Mouse (Mus musculus) liver, embryonic 14.5 days (tissue): Measurements from ENCODE around the gene Susd4. TPM values are rescaled to one million over a fixed set of nuclear protein-coding genes. Genes with fewer than 3 reads are reported as not detected.

Experiments
- ATAC-seq: fragments of 200-750 bp; cut with Nextera tagmentation; 2 replicates; pipeline ENCODE4 v1.8.0; 2017; ENCODE audit warnings: moderate number of reproducible peaks, mild to moderate bottlenecking, moderate library complexity; ENCODE audit not compliant: insufficient read depth
- DNase-seq, 3 experiments: peaks; one replicate each; pipeline ENCODE4 v3.0.0-alpha.2; 2012 to 2013; ENCODE audit warnings: low read depth in 3 of 3, low spot score in 3 of 3
- H3K27ac ChIP-seq: fragments of 300-500 bp; sonication (generic); 2 replicates; pipeline ENCODE4 v1.5.1; 2014; ENCODE audit warnings: moderate library complexity, mild to moderate bottlenecking, control low read depth, inconsistent platforms
- H3K27me3 ChIP-seq: fragments of 300-500 bp; sonication (generic); 2 replicates; pipeline ENCODE4 v1.6.1; 2014; ENCODE audit warnings: mild to moderate bottlenecking, low read length, moderate library complexity; ENCODE audit not compliant: control insufficient read depth, insufficient read depth
- H3K36me3 ChIP-seq: fragments of 300-500 bp; sonication (generic); replicated peaks from 2 replicates; pipeline ENCODE4 v1.6.1; 2014; ENCODE audit warnings: low read depth; ENCODE audit not compliant: control insufficient read depth, insufficient read depth
- H3K4me1 ChIP-seq, 2 experiments: fragments of 200-500 bp in 1 of 2; fragments of 300-500 bp in 1 of 2; sonication (generic) in 1 of 2; replicated peaks; 2 replicates each; pipeline ENCODE4 v1.6.1; 2012 to 2014; ENCODE audit warnings: antibody characterized with exemption in 1 of 2, inconsistent platforms in 1 of 2, low read length in 1 of 2; ENCODE audit not compliant: control insufficient read depth in 2 of 2, insufficient read depth in 2 of 2
- H3K4me2 ChIP-seq: fragments of 300-500 bp; sonication (generic); 2 replicates; pipeline ENCODE4 v1.6.1; 2014; ENCODE audit warnings: low read depth, mild to moderate bottlenecking, control low read depth, moderate library complexity
- H3K4me3 ChIP-seq, 2 experiments: fragments of 200-500 bp in 1 of 2; fragments of 300-500 bp in 1 of 2; sonication (generic) in 1 of 2; 2 replicates each; pipeline ENCODE4 v1.5.1; 2012 to 2014; ENCODE audit warnings: low read depth in 2 of 2, low read length in 2 of 2, mild to moderate bottlenecking in 2 of 2, control low read depth in 1 of 2, inconsistent platforms in 1 of 2, moderate library complexity in 1 of 2; ENCODE audit not compliant: insufficient read depth in 1 of 2
- H3K9ac ChIP-seq: fragments of 300-500 bp; sonication (generic); replicated peaks from 2 replicates; pipeline ENCODE4 v1.6.1; 2014; ENCODE audit warnings: mild to moderate bottlenecking, control low read depth, moderate library complexity
- H3K9me3 ChIP-seq: fragments of 300-500 bp; sonication (generic); 2 replicates; pipeline ENCODE4 v1.6.1; 2016; ENCODE audit warnings: low read length, mixed read lengths; ENCODE audit not compliant: control insufficient read depth
- CTCF ChIP-seq: IDR thresholded peaks from 2 replicates; pipeline ENCODE4 v1.5.1; 2016; ENCODE audit warnings: antibody characterized with exemption, low read depth, control low read depth
- EP300 ChIP-seq: IDR thresholded peaks from 2 replicates; pipeline ENCODE4 v1.6.1; 2016; ENCODE audit warnings: antibody characterized with exemption, low read depth
- WGBS: fragments of 180-500 bp; shearing (Covaris S2); extraction: QIAGEN DNeasy Blood & Tissue Kit; methylation state at CpG from one replicate; pipeline ENCODE4 v1.1.7; 2014; ENCODE audit not compliant: insufficient replicate concordance; 5-methylcytosine and 5-hydroxymethylcytosine counted together
- polyA plus RNA-seq, 2 experiments: library from polyadenylated mRNA; depleted of rRNA in 1 of 2; stranded (reverse) in 1 of 2; unstranded in 1 of 2; fragments of >200 nt; fragmentation: Nextera tagmentation in 1 of 2; extraction: Ambion mirVana in 1 of 2; gene quantifications; 2 replicates each; pipeline versions ENCODE4 v1.2.1 to v1.2.3; 2012 to 2014

The Susd4 gene
- polyA plus RNA-seq, 2 experiments: 0.60 to 0.74 TPM

DNA sequence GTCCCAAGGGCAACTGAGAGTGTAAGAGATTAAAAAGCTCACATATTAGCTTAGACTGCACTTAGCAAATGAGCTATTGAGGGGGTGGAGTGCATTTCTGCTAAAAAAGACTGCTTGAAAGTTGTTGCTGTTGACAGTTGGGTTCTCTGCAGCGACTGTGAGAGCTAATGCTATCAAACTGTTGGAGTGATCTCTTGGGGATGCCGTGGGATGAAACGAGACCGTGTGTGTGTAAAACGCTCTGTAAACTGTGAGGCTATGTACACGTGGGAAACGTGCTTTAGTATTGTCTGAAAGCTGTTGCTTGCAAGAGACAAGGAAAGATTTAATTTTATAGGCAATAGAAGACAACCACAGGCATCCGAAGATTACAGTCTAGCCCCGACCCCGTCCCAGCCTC, 59.1 kb downstream of the Susd4 start:
- Histone ChIP-seq H3K9me3 (no peaks in the 10 kb centered on the region), H3K9ac (no peak overlapping the region), H3K4me3 (no peak overlapping the region), H3K36me3 (no peaks in the 10 kb centered on the region), H3K27ac (no peak overlapping the region), H3K4me2 (no peak overlapping the region), H3K4me1 (0 out of 4 replicates have a peak, but pooled peaks cover 0 to 4% of the 10 kb centered on the region in 2 experiments), H3K27me3 (no peaks in the 10 kb centered on the region)
- DNase-seq (no peak), ATAC-seq (no peak)
- 71% methylated on average over 10 of the region's 10 CpGs for WGBS
- no peak for TF ChIP-seq EP300
- TF ChIP-seq CTCF: no peak

GRCm38 (mm10) chr1:182823723-182824421, 60.2 kb downstream of the Susd4 start:
- TF ChIP-seq EP300 (no peak), CTCF (no peak)
- Histone ChIP-seq H3K27me3 (no peaks in the 10 kb centered on the region), H3K9me3 (no peaks in the 10 kb centered on the region), H3K4me1 (0 out of 4 replicates have a peak, but pooled peaks cover 0 to 2% of the 10 kb centered on the region in 2 experiments), H3K4me2 (no peak overlapping the region), H3K4me3 (no peak overlapping the region), H3K36me3 (no peaks in the 10 kb centered on the region), H3K9ac (no peak overlapping the region), H3K27ac (no peak overlapping the region)
- 64% methylated on average over 21 of the region's 21 CpGs for WGBS
- ATAC-seq (no peak), DNase-seq (no peak)

DNA sequence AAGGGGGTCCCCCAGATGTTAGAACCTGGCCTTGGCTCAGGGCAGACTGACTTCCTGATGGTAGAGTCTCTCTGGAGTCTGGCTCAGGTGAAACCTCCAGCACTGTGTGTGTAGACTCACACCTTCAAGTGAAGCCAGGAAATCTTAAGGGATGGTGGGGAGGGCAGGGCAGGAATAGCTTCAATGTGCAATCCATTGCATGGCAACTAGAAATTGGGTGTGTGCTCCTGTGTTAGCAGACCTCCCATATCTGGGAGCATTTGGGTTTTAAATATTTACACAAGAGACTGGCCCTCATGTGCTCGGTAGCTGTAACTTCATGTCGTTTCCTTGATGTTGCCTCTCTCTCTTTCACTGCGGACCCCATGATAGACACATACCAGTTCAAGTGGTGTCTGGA, 62.9 kb downstream of the Susd4 start:
- WGBS: 54% methylated on average over 3 of the region's 3 CpGs
- ATAC-seq: no peak
- no peaks in the 10 kb centered on the region for H3K9me3 ChIP-seq

DNA sequence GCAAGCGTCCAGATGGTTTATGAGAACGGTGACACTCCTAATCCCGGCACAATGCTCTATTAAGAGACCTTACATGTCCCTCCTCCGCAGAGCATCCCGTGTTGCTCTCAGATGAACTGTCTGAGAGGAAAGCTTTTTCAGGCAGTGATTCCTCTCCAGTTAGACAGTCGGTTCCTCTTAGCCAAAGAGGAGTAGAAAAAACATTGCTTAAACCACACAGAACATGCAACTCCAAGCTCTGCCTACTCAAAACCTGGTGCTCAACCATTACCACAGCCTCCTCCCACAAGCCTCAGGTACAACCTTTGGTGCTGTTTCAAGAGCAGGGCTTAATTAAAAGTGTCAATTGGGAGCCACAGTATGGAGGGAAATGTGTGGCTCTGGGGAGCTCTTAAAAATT, 74.4 kb downstream of the Susd4 start:
- Histone ChIP-seq H3K9me3 (no peaks in the 10 kb centered on the region), H3K4me1 (no peaks in the 10 kb centered on the region), H3K4me3 (no peak overlapping the region), H3K27ac (no peak overlapping the region), H3K4me2 (no peak overlapping the region), H3K36me3 (no peaks in the 10 kb centered on the region), H3K27me3 (no peaks in the 10 kb centered on the region), H3K9ac (no peak overlapping the region)
- 71% methylated on average over 6 of the region's 6 CpGs for WGBS
- DNase-seq (no peak), ATAC-seq (no peak)
- TF ChIP-seq CTCF (no peak), EP300 (no peak)

More for the DNA sequence above, 62.9 kb downstream of the Susd4 start:
- Histone ChIP-seq H3K36me3 (no peaks in the 10 kb centered on the region), H3K4me3 (no peak overlapping the region), H3K4me2 (no peak overlapping the region), H3K4me1 (no peaks in the 10 kb centered on the region), H3K27ac (no peak overlapping the region), H3K27me3 (no peaks in the 10 kb centered on the region), H3K9ac (no peak overlapping the region)
- no peak for DNase-seq
- TF ChIP-seq EP300 (no peak), CTCF (no peak)

- Histone ChIP-seq H3K27ac (no peak overlapping the region), H3K4me2 (no peak overlapping the region), H3K36me3 (no peaks in the 10 kb centered on the region), H3K4me3 (no peak overlapping the region), H3K4me1 (no peaks in the 10 kb centered on the region), H3K27me3 (no peaks in the 10 kb centered on the region), H3K9me3 (no peaks in the 10 kb centered on the region), H3K9ac (no peak overlapping the region)
- DNase-seq (no peak), ATAC-seq (no peak)
- WGBS: 55% methylated on average over 4 of the region's 4 CpGs
- TF ChIP-seq EP300 (no peak), CTCF (no peak)
Observed at GRCm38 (mm10) chr1:182839332-182839929, 75.8 kb downstream of the Susd4 start.
